Mouse (Mus musculus) cerebellum, postnatal 14 days (tissue): ENCODE measurements at regions not wholly inside any gene's neighbourhood (a gene's known extent, or its start where the extent isn't known, plus 50 kb on each side); places are given as distances from the start of the nearest gene placed in this dataset.

Experiments used
- DNase-seq, 2 experiments: peaks; one replicate each; pipeline ENCODE4 v3.0.0; 2021; ENCODE audit warnings: mixed read lengths in 2 of 2

- DNase-seq = no peak
Observed at GRCm38 (mm10) chr4:70844742-70845141, 309.9 kb upstream of the Megf9 start.

- DNase-seq = peak in 1 of 2 experiments; percentile 11
Observed at GRCm38 (mm10) chr4:70810956-70811316, 276.1 kb upstream of the Megf9 start.

- peak; percentile 85 to 89 for DNase-seq
Observed at GRCm38 (mm10) chr4:70810311-70810955, 275.6 kb upstream of the Megf9 start.

GRCm38 (mm10) chr4:70804925-70805342, 270.1 kb upstream of the Megf9 start:
- DNase-seq = peak; percentile 37 to 52

GRCm38 (mm10) chr4:70798483-70798882, 263.7 kb upstream of the Megf9 start:
- DNase-seq = no peak

- DNase-seq = no peak
Observed at GRCm38 (mm10) chr4:70797935-70798334, 263.1 kb upstream of the Megf9 start.

GRCm38 (mm10) chr4:70783487-70783886, 248.7 kb upstream of the Megf9 start:
- no peak for DNase-seq

GRCm38 (mm10) chr4:70781591-70781990, 246.8 kb upstream of the Megf9 start:
- no peak for DNase-seq

GRCm38 (mm10) chr4:70776273-70776672, 241.5 kb upstream of the Megf9 start:
- DNase-seq = no peak

- no peak for DNase-seq
Observed at GRCm38 (mm10) chr4:70743425-70743824, 208.6 kb upstream of the Megf9 start.

GRCm38 (mm10) chr4:70742002-70742401, 207.2 kb upstream of the Megf9 start:
- no peak for DNase-seq

GRCm38 (mm10) chr4:70741121-70741520, 206.3 kb upstream of the Megf9 start:
- no peak for DNase-seq

GRCm38 (mm10) chr4:70709126-70709689, 174.4 kb upstream of the Megf9 start:
- DNase-seq = peak; percentile 2 to 5

GRCm38 (mm10) chr4:70705128-70705752, 170.4 kb upstream of the Megf9 start:
- DNase-seq = no peak

GRCm38 (mm10) chr4:70700894-70701293, 166.1 kb upstream of the Megf9 start:
- DNase-seq = no peak

GRCm38 (mm10) chr4:70664181-70664580, 129.4 kb upstream of the Megf9 start:
- no peak for DNase-seq

GRCm38 (mm10) chr4:70621431-70621837, 86.6 kb upstream of the Megf9 start:
- DNase-seq = peak in 1 of 2 experiments; percentile 3

GRCm38 (mm10) chr4:70619636-70620287, 85.0 kb upstream of the Megf9 start:
- DNase-seq = no peak

- DNase-seq = no peak
Observed at GRCm38 (mm10) chr4:70615794-70616193, 81.0 kb upstream of the Megf9 start.

GRCm38 (mm10) chr4:70614411-70614810, 79.6 kb upstream of the Megf9 start:
- DNase-seq = no peak

- peak; percentile 74 to 76 for DNase-seq
Observed at GRCm38 (mm10) chr4:70603209-70603852, 68.5 kb upstream of the Megf9 start.

- peak; percentile 39 to 58 for DNase-seq
Observed at GRCm38 (mm10) chr4:70601301-70601700, 66.5 kb upstream of the Megf9 start.
